Mouse (Mus musculus) spleen, adult 18-20 months (tissue): ENCODE measurements around the gene Xaf1.

ENCODE experiments used
- DNase-seq, 2 experiments: peaks; one replicate each; pipeline ENCODE4 v3.0.0; 2022; ENCODE audit warnings: mixed read lengths in 2 of 2

Xaf1 gene

DNA sequence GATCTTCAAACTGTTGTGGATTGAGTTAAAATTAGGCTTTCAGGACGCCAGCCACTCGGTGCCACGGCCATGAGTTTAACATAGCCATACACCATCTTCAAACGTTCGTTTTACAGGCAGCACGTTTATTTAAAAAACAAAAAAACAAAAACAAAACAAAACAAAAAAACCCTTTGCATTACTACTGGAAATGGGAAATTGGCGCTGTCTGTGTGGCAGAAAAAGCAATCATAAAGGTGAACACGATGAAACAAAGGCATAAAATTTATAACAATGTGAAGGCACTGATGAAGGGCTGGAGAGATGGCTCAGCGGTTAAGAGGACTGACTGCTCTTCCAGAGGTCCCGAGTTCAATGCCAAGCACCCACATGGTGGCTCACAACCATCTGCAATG lies 60.9 kb downstream of the Xaf1 start, which contains the start of gene Tekt1:
TSS of gene Tekt1 (minus strand) at position 96 of the 395 bp plus-strand sequence.
- no peak for DNase-seq
